Mouse (Mus musculus) olfactory bulb, adult 2 months (tissue): ENCODE results near the gene Fam25c. TPM values are rescaled to one million over a fixed set of nuclear protein-coding genes. Genes with fewer than 3 reads are reported as not detected.

Experiments used
- H3K27ac ChIP-seq: fragments of 200-500 bp; 2 replicates; pipeline ENCODE4 v1.5.1; 2012; ENCODE audit warnings: low read depth, low read length; ENCODE audit not compliant: insufficient read depth
- H3K4me1 ChIP-seq: fragments of 200-500 bp; 2 replicates; pipeline ENCODE4 v1.6.1; 2012; ENCODE audit warnings: low read length; ENCODE audit not compliant: control insufficient read depth, insufficient read depth
- H3K4me3 ChIP-seq: fragments of 200-500 bp; 2 replicates; pipeline ENCODE4 v1.5.1; 2012; ENCODE audit warnings: mild to moderate bottlenecking, low read depth, low read length, moderate library complexity; ENCODE audit not compliant: insufficient read depth
- CTCF ChIP-seq: fragments of 200-500 bp; IDR thresholded peaks from 2 replicates; pipeline ENCODE4 v1.5.1; 2012; ENCODE audit warnings: low read depth, mild to moderate bottlenecking, low read length, moderate library complexity; ENCODE audit not compliant: insufficient read depth
- POLR2A ChIP-seq: fragments of 200-500 bp; IDR thresholded peaks from 2 replicates; pipeline ENCODE4 v1.6.1; 2012; ENCODE audit warnings: mild to moderate bottlenecking, low read depth, low read length, moderate library complexity; ENCODE audit not compliant: insufficient read depth
- WGBS: fragments of 180-500 bp; shearing (Covaris S2); methylation state at CpG from one replicate; pipeline ENCODE4 v1.1.7; 2018; 5-methylcytosine and 5-hydroxymethylcytosine counted together
- polyA plus RNA-seq: library from polyadenylated mRNA; stranded (reverse); fragments of >200 nt; gene quantifications from 2 replicates; pipeline ENCODE4 v1.2.4, GENCODE M21; 2012; ENCODE audit warnings: low replicate concordance; ENCODE audit not compliant: missing spikeins, insufficient read depth, insufficient read length

Gene Fam25c
- polyA plus RNA-seq, 1 experiment: not detected

DNA sequence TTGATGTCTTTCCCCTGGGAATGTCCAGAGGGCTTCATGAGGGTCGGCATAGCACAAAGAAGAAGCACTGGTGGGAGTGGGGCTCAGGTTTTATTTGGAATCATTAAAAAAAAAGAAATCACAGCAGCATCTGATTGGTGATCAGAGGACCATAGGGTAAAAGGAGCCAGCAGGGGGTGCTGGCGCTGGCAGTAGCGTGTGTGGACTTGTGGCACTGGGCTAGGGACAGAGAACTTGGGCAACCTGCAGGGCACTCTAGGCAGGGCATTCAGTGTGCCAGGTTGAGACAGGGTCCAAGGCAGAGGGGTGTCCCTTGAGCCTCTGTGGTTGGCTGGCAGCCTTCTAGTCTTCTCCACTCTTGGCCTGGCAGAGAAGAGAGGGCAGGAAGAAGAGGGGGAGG lies 15.0 kb upstream of the Fam25c start:
- TF ChIP-seq POLR2A: no peak
- no peak for TF ChIP-seq CTCF
- H3K4me1 ChIP-seq: no peaks in the 10 kb centered on the region; the same call in 1 of the 2 replicates
- WGBS: 72% methylated on average over 3 of the region's 3 CpGs
- no peak overlapping the region for H3K4me3 ChIP-seq
- H3K27ac ChIP-seq: no peak overlapping the region

DNA sequence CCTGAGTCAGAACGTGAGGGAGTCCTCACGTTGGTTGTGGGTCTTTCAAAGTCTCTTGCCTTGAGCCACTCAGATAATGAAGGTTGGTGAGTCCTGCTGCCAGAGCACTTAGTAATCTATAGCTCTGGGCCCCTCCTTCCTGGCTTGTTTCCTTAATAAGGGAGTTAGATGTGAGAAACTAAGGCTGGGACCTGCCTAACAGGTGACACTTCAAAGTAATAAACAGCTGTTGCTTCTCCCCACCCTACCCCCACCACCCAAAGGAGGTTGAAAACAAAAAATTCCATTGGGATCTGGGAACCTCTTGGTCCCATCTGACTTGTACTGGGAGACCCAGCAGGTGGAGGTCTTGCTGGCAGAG lies 9.9 kb upstream of the Fam25c start:
- Histone ChIP-seq H3K4me1 (peaks cover 12% of the 10 kb centered on the region), H3K27ac (no peak overlapping the region), H3K4me3 (no peak overlapping the region)
- WGBS: 86% methylated on average over 2 of the region's 2 CpGs
- TF ChIP-seq CTCF (no peak), POLR2A (no peak)

DNA sequence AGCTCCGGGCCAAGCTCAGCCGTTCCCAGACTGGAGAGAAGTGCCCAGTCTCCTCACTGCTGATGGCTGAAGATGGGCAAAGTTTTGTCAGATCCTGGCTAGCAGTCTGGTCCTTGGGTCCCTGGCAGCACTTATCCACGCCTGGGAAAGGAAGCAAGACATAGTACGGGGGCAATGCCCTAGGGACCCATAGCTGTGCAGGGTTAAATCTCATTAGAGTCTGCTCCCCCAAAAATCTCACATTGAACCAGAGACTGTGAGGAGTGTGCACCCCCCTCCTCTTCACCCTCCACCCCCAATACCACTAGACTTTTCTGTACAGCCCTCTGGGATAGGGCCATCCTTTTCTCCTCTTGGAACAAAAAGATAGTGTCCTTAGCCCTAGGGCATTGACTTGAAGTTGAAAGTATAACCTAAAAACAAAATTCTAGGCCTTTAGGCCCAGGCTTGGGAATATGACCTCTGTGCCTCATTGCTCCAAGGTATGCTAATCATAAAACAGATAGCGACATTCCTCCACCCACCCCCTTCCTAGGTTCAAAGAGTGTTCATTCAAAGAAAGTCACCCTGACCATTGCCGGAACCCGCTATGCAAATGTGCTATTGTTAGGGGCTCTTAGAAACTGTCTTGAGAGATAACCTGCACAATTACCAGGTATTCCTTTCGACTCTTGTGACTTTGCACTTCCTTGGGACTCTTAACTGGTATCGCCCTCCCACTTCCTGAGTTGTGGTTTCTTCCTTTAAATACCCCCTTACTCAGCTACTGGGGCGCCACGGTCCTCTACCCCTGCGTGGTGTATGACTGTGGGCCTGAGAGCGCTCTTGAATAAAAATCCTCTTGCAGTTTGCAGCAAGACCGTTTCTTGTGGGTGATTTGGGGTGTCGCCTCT lies 9.3 kb upstream of the Fam25c start:
- H3K27ac ChIP-seq: peak overlapping the region; percentile 14; the same call in 1 of the 2 replicates
- H3K4me1 ChIP-seq: peaks cover 12% of the 10 kb centered on the region
- 75% methylated on average over 15 of the region's 15 CpGs for WGBS
- peak overlapping the region; percentile 47 for H3K4me3 ChIP-seq

DNA sequence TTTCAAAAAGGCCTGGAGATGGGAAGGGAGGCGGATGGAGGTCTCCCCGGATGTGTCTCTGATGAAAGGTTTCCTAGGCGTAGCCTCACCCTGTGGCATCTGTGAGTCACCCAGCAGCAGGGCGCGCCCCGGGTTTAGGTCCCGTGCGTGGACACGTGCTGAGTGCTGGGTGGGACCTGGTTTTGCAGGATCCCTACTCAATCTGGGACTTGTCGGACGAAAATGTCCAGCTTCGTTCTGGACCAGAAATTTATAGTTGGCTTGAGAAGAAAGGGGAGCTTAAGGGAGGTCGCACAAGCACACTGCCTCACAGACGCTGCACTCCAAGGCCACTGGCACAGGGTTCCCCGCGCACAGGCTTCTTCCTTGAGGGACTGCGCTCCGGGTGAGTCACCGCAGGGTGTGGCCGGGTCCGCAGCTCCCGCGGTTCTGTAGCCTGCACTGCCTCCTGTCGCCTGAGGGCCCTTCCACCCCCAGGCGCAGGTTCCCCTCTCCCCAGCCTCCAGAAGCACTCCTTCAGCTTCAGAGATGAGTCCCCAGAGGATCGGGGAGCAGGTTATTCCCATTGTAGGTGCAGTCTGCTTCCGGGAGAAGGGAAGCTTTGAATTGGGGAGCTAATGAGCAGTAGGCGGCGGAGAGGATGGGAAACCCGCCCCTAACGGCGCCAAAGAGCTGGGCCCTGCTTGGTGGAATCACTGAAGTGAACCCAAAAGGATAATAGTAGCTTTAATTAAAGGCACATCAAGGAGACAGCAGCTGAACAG lies 8.4 kb upstream of the Fam25c start:
- 2% methylated on average over 32 of the region's 32 CpGs for WGBS
- Histone ChIP-seq H3K4me1 (peaks cover 14% of the 10 kb centered on the region), H3K27ac (peak overlapping the region; percentile 14), H3K4me3 (peak overlapping the region; percentile 47)
- no peak for TF ChIP-seq POLR2A
- TF ChIP-seq CTCF: peak; percentile 77; the same call in 1 of the 2 replicates

DNA sequence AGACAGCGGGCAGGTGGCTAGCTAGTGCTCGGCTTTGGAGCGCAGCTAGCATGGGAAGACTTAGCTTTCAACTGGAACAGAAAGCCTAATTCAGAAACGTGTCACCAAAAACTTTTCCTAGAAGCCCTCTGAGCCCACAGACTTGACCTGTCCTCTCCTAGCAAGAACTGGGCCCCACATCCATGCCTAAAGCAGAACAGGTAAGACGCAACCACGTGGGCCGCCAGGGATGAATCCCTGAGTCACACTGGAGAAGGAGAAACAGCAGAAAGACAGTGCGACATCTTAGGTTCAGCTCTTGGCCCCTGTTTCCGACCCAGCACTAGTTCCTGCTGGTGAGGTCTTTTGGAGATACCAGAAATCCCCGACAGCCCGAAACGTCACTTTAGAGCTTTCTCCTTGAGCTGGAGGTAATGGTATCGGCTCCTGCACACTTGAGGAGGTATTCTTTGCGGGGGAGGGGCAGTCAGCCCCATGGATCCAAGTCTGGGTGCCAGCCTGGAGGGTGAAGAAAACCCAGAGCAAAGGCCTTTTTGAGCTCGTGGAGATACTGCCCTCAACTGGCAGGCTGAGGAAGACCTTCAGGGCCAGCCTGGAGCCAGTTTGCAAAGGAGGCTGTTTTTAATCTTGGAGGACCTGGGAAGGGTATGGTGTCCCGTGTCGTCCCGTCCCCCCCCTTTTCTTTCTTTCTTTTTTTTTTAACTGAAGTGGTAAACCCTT lies 7.7 kb upstream of the Fam25c start:
- peak overlapping the region; percentile 47 for H3K4me3 ChIP-seq
- H3K27ac ChIP-seq: no peak overlapping the region
- peaks cover 18% of the 10 kb centered on the region for H3K4me1 ChIP-seq
- no peak for TF ChIP-seq POLR2A
- TF ChIP-seq CTCF: peak; percentile 55
- 41% methylated on average over 18 of the region's 18 CpGs for WGBS

DNA sequence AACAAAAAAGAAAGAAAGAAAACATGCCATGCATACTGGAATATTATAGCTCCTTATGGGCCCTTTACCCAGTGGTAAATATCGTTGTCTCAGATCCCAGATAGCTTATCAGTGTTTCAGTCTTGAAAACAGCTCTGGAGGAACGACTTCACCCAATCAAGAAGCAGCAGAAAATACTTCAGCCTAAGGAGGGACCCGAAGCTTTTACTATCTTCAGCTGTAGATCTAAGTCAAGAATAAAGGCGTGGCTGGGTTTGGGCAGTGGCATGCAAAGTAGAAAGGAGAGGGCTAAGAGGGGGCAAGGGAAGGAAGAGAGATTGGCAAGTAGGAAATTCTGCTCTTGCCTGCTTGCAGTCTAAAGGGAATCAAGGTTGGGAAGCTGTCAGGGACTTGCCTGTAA lies 6.9 kb upstream of the Fam25c start:
- H3K4me1 ChIP-seq: peaks cover 23% of the 10 kb centered on the region
- TF ChIP-seq CTCF (no peak), POLR2A (no peak)
- no peak overlapping the region for H3K4me3 ChIP-seq
- WGBS: 90% methylated on average over 4 of the region's 4 CpGs
- no peak overlapping the region for H3K27ac ChIP-seq

DNA sequence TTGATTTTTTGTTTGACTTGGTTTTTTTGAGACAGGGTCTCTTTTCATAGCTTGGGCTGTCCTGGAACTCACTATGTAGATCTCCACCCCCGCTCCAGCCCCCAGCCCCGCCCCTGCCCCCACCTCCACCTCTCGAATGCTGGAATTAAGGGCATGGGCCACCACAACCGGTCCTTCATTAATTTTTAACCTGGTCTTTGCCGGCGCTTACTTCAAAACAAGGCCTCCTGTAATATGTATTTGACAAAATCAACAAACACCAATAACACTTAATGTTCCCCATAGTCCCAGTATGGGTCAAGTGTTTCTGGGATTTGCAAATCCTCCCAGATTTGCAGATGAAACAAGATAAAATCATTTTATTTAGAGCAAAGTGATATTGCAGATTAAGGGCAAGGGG lies 5.0 kb upstream of the Fam25c start:
- Histone ChIP-seq H3K4me3 (no peak overlapping the region), H3K27ac (no peak overlapping the region), H3K4me1 (peaks cover 23% of the 10 kb centered on the region)
- 67% methylated on average over 6 of the region's 6 CpGs for WGBS
- no peak for TF ChIP-seq POLR2A
- TF ChIP-seq CTCF: no peak

DNA sequence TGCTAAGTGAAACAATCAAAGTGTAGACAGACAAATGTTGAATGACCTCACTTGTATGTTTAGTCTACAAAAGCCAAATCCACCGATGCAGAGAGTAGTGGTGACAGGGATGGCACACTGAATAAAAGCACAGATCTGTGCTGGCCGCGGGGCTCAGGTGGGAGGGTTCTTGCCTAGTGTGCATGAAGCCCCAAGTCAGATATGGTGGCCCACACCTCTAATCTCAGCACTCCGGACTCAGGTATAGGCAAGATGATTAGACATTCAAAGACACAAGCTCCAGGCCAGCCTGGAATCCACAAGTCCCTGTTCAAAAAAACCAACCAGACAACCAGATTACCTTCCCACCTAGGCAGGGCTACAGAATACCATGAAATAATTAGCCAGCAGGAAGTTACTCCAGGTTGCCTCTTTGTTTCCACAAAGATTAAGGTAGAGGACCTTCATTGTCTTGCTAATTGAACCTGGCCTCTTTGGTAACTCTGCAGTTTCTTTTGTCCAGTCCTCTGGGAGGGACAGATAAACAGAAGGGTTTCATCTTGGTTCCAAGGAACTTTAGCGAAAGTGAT lies 4.5 kb upstream of the Fam25c start:
- Histone ChIP-seq H3K27ac (no peak overlapping the region), H3K4me3 (no peak overlapping the region), H3K4me1 (peaks cover 23% of the 10 kb centered on the region)
- 61% methylated on average over 5 of the region's 5 CpGs for WGBS
- TF ChIP-seq POLR2A (no peak), CTCF (no peak)
